Mouse (Mus musculus): Measurements from ENCODE around the gene Mogs. TPM values are rescaled to one million over a fixed set of nuclear protein-coding genes. Genes with fewer than 3 reads are reported as not detected.
A peak's percentile ranks its signal among the peaks of the same experiment; 100 is the strongest.

The Mogs gene
- polyA plus RNA-seq, 1 experiment from 2014 or later = 24.4 TPM

GRCm38 (mm10) chr6:83134951-83135513, 19.7 kb downstream of the Mogs start, which contains the start of gene Rtkn:
TSS of gene Rtkn (plus strand) at chr6:83135463.
- Histone ChIP-seq H3K4me2 (replicated peaks; ENCODE audit: low read depth, low read length) (peak within 1 kb of the TSS; percentile 74), H3K9me3 (ENCODE audit: control insufficient read depth, low read depth, low read length) (no peaks in the 10 kb centered on the region), H3K27ac (ENCODE audit: low read length) (peak within 1 kb of the TSS; percentile 100), H3K9ac (replicated peaks; ENCODE audit: low read depth, low read length) (peak within 1 kb of the TSS; percentile 89; the same call in 1 of the 2 replicates), H3K4me3 (ENCODE audit: low read depth, low read length) (peak within 1 kb of the TSS; percentile 48), H3K36me3 (ENCODE audit: control insufficient read depth, insufficient read depth, low read length) (no peaks in the 10 kb centered on the region), H3K4me1 (ENCODE audit: control insufficient read depth, insufficient read depth, low read length) (peaks cover 23% of the 10 kb centered on the region), H3K27me3 (ENCODE audit: control insufficient read depth, insufficient read depth, low read length) (no peaks in the 10 kb centered on the region)
- 65% methylated on average over 7 of the region's 7 CpGs for WGBS
- no peak for ATAC-seq (ENCODE audit: insufficient number of reproducible peaks, insufficient read depth, low FRiP score, low read depth)

- no peaks in the 10 kb centered on the region for H3K27me3 ChIP-seq (ENCODE audit: control insufficient read depth, insufficient read depth, low read length)
- peak overlapping the region; percentile 100; the same call in 1 of the 2 replicates for H3K27ac ChIP-seq (ENCODE audit: low read length)
- no peak for ATAC-seq (ENCODE audit: insufficient number of reproducible peaks, insufficient read depth, low FRiP score, low read depth)
- H3K9me3 ChIP-seq (ENCODE audit: control insufficient read depth, low read depth, low read length) = no peaks in the 10 kb centered on the region
- no peaks in the 10 kb centered on the region for H3K36me3 ChIP-seq (ENCODE audit: control insufficient read depth, insufficient read depth, low read length)
- WGBS = 5% methylated on average over 37 of the region's 37 CpGs
- peak overlapping the region; percentile 74 for H3K4me2 ChIP-seq (replicated peaks; ENCODE audit: low read depth, low read length)
- H3K4me1 ChIP-seq (ENCODE audit: control insufficient read depth, insufficient read depth, low read length) = peaks cover 23% of the 10 kb centered on the region
- H3K9ac ChIP-seq (replicated peaks; ENCODE audit: low read depth, low read length) = peak overlapping the region; percentile 89; the same call in 1 of the 2 replicates
- H3K4me3 ChIP-seq (ENCODE audit: low read depth, low read length) = peak overlapping the region; percentile 48
Measured at GRCm38 (mm10) chr6:83135571-83136161, 20.4 kb downstream of the Mogs start.

GRCm38 (mm10) chr6:83136291-83136880, 21.1 kb downstream of the Mogs start:
- WGBS = 12% methylated on average over 5 of the region's 5 CpGs
- Histone ChIP-seq H3K4me2 (replicated peaks; ENCODE audit: low read depth, low read length) (peak overlapping the region; percentile 74), H3K4me1 (ENCODE audit: control insufficient read depth, insufficient read depth, low read length) (peaks cover 23% of the 10 kb centered on the region), H3K27ac (ENCODE audit: low read length) (peak overlapping the region; percentile 100), H3K4me3 (ENCODE audit: low read depth, low read length) (peak overlapping the region; percentile 48), H3K27me3 (ENCODE audit: control insufficient read depth, insufficient read depth, low read length) (no peaks in the 10 kb centered on the region), H3K36me3 (ENCODE audit: control insufficient read depth, insufficient read depth, low read length) (no peaks in the 10 kb centered on the region), H3K9ac (replicated peaks; ENCODE audit: low read depth, low read length) (peak overlapping the region; percentile 89), H3K9me3 (ENCODE audit: control insufficient read depth, low read depth, low read length) (no peaks in the 10 kb centered on the region)
- ATAC-seq (ENCODE audit: insufficient number of reproducible peaks, insufficient read depth, low FRiP score, low read depth) = no peak

- 1% methylated on average over 26 of the region's 26 CpGs for WGBS
- ATAC-seq (ENCODE audit: insufficient number of reproducible peaks, insufficient read depth, low FRiP score, low read depth) = peak; percentile 83
- H3K27ac ChIP-seq (ENCODE audit: low read length) = peak overlapping the region; percentile 100
- peak overlapping the region; percentile 89 for H3K9ac ChIP-seq (replicated peaks; ENCODE audit: low read depth, low read length)
- peaks cover 25% of the 10 kb centered on the region for H3K4me1 ChIP-seq (ENCODE audit: control insufficient read depth, insufficient read depth, low read length)
- peak overlapping the region; percentile 74 for H3K4me2 ChIP-seq (replicated peaks; ENCODE audit: low read depth, low read length)
- H3K4me3 ChIP-seq (ENCODE audit: low read depth, low read length) = peak overlapping the region; percentile 48
- no peaks in the 10 kb centered on the region for H3K36me3 ChIP-seq (ENCODE audit: control insufficient read depth, insufficient read depth, low read length)
- no peaks in the 10 kb centered on the region for H3K27me3 ChIP-seq (ENCODE audit: control insufficient read depth, insufficient read depth, low read length)
- no peaks in the 10 kb centered on the region for H3K9me3 ChIP-seq (ENCODE audit: control insufficient read depth, low read depth, low read length)
Measured at GRCm38 (mm10) chr6:83136881-83137575, 21.7 kb downstream of the Mogs start.

GRCm38 (mm10) chr6:83137576-83137950, 22.3 kb downstream of the Mogs start:
- peak overlapping the region; percentile 74 for H3K4me2 ChIP-seq (replicated peaks; ENCODE audit: low read depth, low read length)
- WGBS = 0% methylated on average over 12 of the region's 12 CpGs
- H3K4me3 ChIP-seq (ENCODE audit: low read depth, low read length) = peak overlapping the region; percentile 48
- H3K4me1 ChIP-seq (ENCODE audit: control insufficient read depth, insufficient read depth, low read length) = peaks cover 30% of the 10 kb centered on the region
- no peaks in the 10 kb centered on the region for H3K27me3 ChIP-seq (ENCODE audit: control insufficient read depth, insufficient read depth, low read length)
- no peaks in the 10 kb centered on the region for H3K9me3 ChIP-seq (ENCODE audit: control insufficient read depth, low read depth, low read length)
- H3K36me3 ChIP-seq (ENCODE audit: control insufficient read depth, insufficient read depth, low read length) = no peaks in the 10 kb centered on the region
- peak overlapping the region; percentile 89 for H3K9ac ChIP-seq (replicated peaks; ENCODE audit: low read depth, low read length)
- peak; percentile 80 for ATAC-seq (ENCODE audit: insufficient number of reproducible peaks, insufficient read depth, low FRiP score, low read depth)
- peak overlapping the region; percentile 100 for H3K27ac ChIP-seq (ENCODE audit: low read length)

GRCm38 (mm10) chr6:83138056-83138455, 22.8 kb downstream of the Mogs start:
- Histone ChIP-seq H3K27me3 (ENCODE audit: control insufficient read depth, insufficient read depth, low read length) (no peaks in the 10 kb centered on the region), H3K27ac (ENCODE audit: low read length) (peak overlapping the region; percentile 100), H3K36me3 (ENCODE audit: control insufficient read depth, insufficient read depth, low read length) (no peaks in the 10 kb centered on the region), H3K9ac (replicated peaks; ENCODE audit: low read depth, low read length) (peak overlapping the region; percentile 89), H3K4me1 (ENCODE audit: control insufficient read depth, insufficient read depth, low read length) (peaks cover 33% of the 10 kb centered on the region), H3K4me2 (replicated peaks; ENCODE audit: low read depth, low read length) (peak overlapping the region; percentile 74), H3K4me3 (ENCODE audit: low read depth, low read length) (peak overlapping the region; percentile 48), H3K9me3 (ENCODE audit: control insufficient read depth, low read depth, low read length) (no peaks in the 10 kb centered on the region)
- ATAC-seq (ENCODE audit: insufficient number of reproducible peaks, insufficient read depth, low FRiP score, low read depth) = peak; percentile 20; the same call in 1 of the 2 replicates
- WGBS = under 1% methylated on average over 11 of the region's 11 CpGs

- Histone ChIP-seq H3K36me3 (ENCODE audit: control insufficient read depth, insufficient read depth, low read length) (no peaks in the 10 kb centered on the region; the same call in 1 of the 2 replicates), H3K4me1 (ENCODE audit: control insufficient read depth, insufficient read depth, low read length) (peaks cover 27% of the 10 kb centered on the region), H3K27me3 (ENCODE audit: control insufficient read depth, insufficient read depth, low read length) (no peaks in the 10 kb centered on the region), H3K4me3 (ENCODE audit: low read depth, low read length) (no peak overlapping the region), H3K27ac (ENCODE audit: low read length) (no peak overlapping the region), H3K9ac (replicated peaks; ENCODE audit: low read depth, low read length) (no peak overlapping the region), H3K9me3 (ENCODE audit: control insufficient read depth, low read depth, low read length) (no peaks in the 10 kb centered on the region), H3K4me2 (replicated peaks; ENCODE audit: low read depth, low read length) (no peak overlapping the region)
- no peak for ATAC-seq (ENCODE audit: insufficient number of reproducible peaks, insufficient read depth, low FRiP score, low read depth)
- WGBS = 93% methylated on average over 8 of the region's 8 CpGs
Measured at GRCm38 (mm10) chr6:83140044-83140443, 24.7 kb downstream of the Mogs start.

GRCm38 (mm10) chr6:83141636-83142035, 26.3 kb downstream of the Mogs start:
- no peak overlapping the region for H3K27ac ChIP-seq (ENCODE audit: low read length)

More at GRCm38 (mm10) chr6:83141636-83142035, 26.3 kb downstream of the Mogs start:
- no peak for ATAC-seq (ENCODE audit: insufficient number of reproducible peaks, insufficient read depth, low FRiP score, low read depth)
- Histone ChIP-seq H3K4me3 (ENCODE audit: low read depth, low read length) (no peak overlapping the region), H3K4me1 (ENCODE audit: control insufficient read depth, insufficient read depth, low read length) (peaks cover 17% of the 10 kb centered on the region), H3K9me3 (ENCODE audit: control insufficient read depth, low read depth, low read length) (no peaks in the 10 kb centered on the region), H3K9ac (replicated peaks; ENCODE audit: low read depth, low read length) (no peak overlapping the region), H3K4me2 (replicated peaks; ENCODE audit: low read depth, low read length) (peak overlapping the region; percentile 50), H3K36me3 (ENCODE audit: control insufficient read depth, insufficient read depth, low read length) (no peaks in the 10 kb centered on the region; the same call in none of the 2 replicates), H3K27me3 (ENCODE audit: control insufficient read depth, insufficient read depth, low read length) (no peaks in the 10 kb centered on the region)
- WGBS = 35% methylated on average over 4 of the region's 4 CpGs

All from stomach, embryonic 14.5 days (tissue).